Mouse (Mus musculus): ENCODE measurements at regions not wholly inside any gene's neighbourhood (a gene's known extent, or its start where the extent isn't known, plus 50 kb on each side); places are given as distances from the start of the nearest gene placed in this dataset.

DNA sequence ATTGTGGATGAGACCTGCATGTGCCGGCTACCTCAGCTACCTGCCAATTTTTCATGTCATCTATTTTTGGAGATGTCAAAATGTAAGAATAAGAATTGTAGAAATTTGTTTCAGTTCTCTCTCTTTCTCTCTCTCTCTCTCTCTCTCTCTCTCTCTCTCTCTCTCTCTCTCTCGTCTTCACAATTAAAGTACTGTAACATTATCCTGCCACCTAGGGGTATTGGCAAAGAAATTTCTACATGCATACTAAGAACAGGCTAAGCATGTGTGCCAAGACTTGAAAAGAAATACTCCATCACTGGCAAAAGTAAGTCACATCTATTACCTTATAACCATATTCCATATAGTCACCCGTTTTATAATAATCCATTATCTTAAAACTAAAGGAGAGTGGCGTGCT lies 398.2 kb upstream of the Adamts16 start:
- TF ChIP-seq CTCF (IDR thresholded peaks at IDR 0.05; ENCODE audit: extremely low read depth, insufficient read depth, insufficient read length, insufficient replicate concordance) (no peak), POLR2A (IDR thresholded peaks at IDR 0.05; ENCODE audit: low read depth, low read length) (no peak)

All from spleen, adult 2 months (tissue).